Mouse (Mus musculus) midbrain, embryonic 15.5 days (tissue): ENCODE results near the gene Adam15. TPM values are rescaled to one million over a fixed set of nuclear protein-coding genes. Genes with fewer than 3 reads are reported as not detected.

Experiments
- ATAC-seq: fragments of 200-750 bp; cut with Nextera tagmentation; replicated peaks from 2 replicates; pipeline ENCODE4 v1.8.0; 2017; ENCODE audit warnings: moderate TSS enrichment
- H3K27ac ChIP-seq: fragments of 300-500 bp; sonication (generic); 2 replicates; pipeline ENCODE4 v1.5.1; 2015; ENCODE audit warnings: mild to moderate bottlenecking, inconsistent platforms
- H3K27me3 ChIP-seq: fragments of 300-500 bp; sonication (generic); replicated peaks from 2 replicates; pipeline ENCODE4 v1.6.1; 2015; ENCODE audit warnings: inconsistent platforms
- H3K36me3 ChIP-seq: fragments of 300-500 bp; sonication (generic); replicated peaks from 2 replicates; pipeline ENCODE4 v1.6.1; 2015; ENCODE audit warnings: inconsistent platforms
- H3K4me1 ChIP-seq: fragments of 300-500 bp; sonication (generic); 2 replicates; pipeline ENCODE4 v1.6.1; 2015; ENCODE audit warnings: inconsistent platforms
- H3K4me2 ChIP-seq: fragments of 300-500 bp; sonication (generic); 2 replicates; pipeline ENCODE4 v1.6.1; 2015; ENCODE audit warnings: inconsistent platforms, mild to moderate bottlenecking, moderate library complexity
- H3K4me3 ChIP-seq: fragments of 300-500 bp; sonication (generic); 2 replicates; pipeline ENCODE4 v1.5.1; 2015; ENCODE audit warnings: mild to moderate bottlenecking, inconsistent platforms
- H3K9ac ChIP-seq: fragments of 300-500 bp; sonication (generic); 2 replicates; pipeline ENCODE4 v1.6.1; 2015; ENCODE audit warnings: mild to moderate bottlenecking, inconsistent platforms
- H3K9me3 ChIP-seq: fragments of 300-500 bp; sonication (generic); 2 replicates; pipeline ENCODE4 v1.6.1; 2016; ENCODE audit warnings: inconsistent platforms
- WGBS: fragments of 180-500 bp; shearing (Covaris S2); methylation state at CpG from one replicate; pipeline ENCODE4 v1.1.7; 2015; ENCODE audit warnings: mixed read lengths; 5-methylcytosine and 5-hydroxymethylcytosine counted together
- polyA plus RNA-seq: library from polyadenylated mRNA; unstranded; fragments of >200 nt; fragmentation: Nextera tagmentation; extraction: Ambion mirVana; gene quantifications from 2 replicates; pipeline ENCODE4 v1.2.1, GENCODE M21; 2015

Adam15 gene
- polyA plus RNA-seq, 1 experiment from 2014 or later: 59.5 TPM

- no peak overlapping the region for H3K4me3 ChIP-seq
- peaks cover 44% of the 10 kb centered on the region for H3K4me1 ChIP-seq
- 23% methylated on average over 8 of the region's 8 CpGs for WGBS
- ATAC-seq: no peak
- H3K9me3 ChIP-seq: no peaks in the 10 kb centered on the region
- no peaks in the 10 kb centered on the region for H3K36me3 ChIP-seq
- no peak overlapping the region for H3K9ac ChIP-seq
- no peak overlapping the region for H3K27ac ChIP-seq
- no peaks in the 10 kb centered on the region for H3K27me3 ChIP-seq
- H3K4me2 ChIP-seq: no peak overlapping the region
Observed at GRCm38 (mm10) chr3:89339416-89339815, 10.4 kb downstream of the Adam15 start.

- peak within 1 kb of the TSS; percentile 59 for H3K4me3 ChIP-seq
- H3K9me3 ChIP-seq: no peaks in the 10 kb centered on the region
- under 1% methylated on average over 43 of the region's 44 CpGs for WGBS
- H3K27ac ChIP-seq: peak within 1 kb of the TSS; percentile 66
- H3K4me2 ChIP-seq: peak within 1 kb of the TSS; percentile 97
- peak; percentile 59 for ATAC-seq
- H3K4me1 ChIP-seq: peaks cover 47% of the 10 kb centered on the region
- H3K27me3 ChIP-seq: no peaks in the 10 kb centered on the region
- H3K36me3 ChIP-seq: no peaks in the 10 kb centered on the region
- H3K9ac ChIP-seq: peak within 1 kb of the TSS; percentile 69
Observed at GRCm38 (mm10) chr3:89337721-89338578, 11.8 kb downstream of the Adam15 start, which contains the start of gene Efna4. Efna4 (minus strand) TSS chr3:89338028.

GRCm38 (mm10) chr3:89337062-89337720 lies 12.6 kb downstream of the Adam15 start:
- Histone ChIP-seq H3K27me3 (no peaks in the 10 kb centered on the region), H3K36me3 (no peaks in the 10 kb centered on the region), H3K4me2 (peak overlapping the region; percentile 97), H3K4me1 (peaks cover 55% of the 10 kb centered on the region), H3K27ac (peak overlapping the region; percentile 66), H3K9ac (peak overlapping the region; percentile 69), H3K4me3 (peak overlapping the region; percentile 59), H3K9me3 (no peaks in the 10 kb centered on the region)
- ATAC-seq: no peak; the same call in 1 of the 2 replicates
- WGBS: 1% methylated on average over 21 of the region's 21 CpGs

- 0 out of 2 replicates have a peak overlapping the region, but pooled peaks have one; percentile 66 for H3K27ac ChIP-seq
- peak overlapping the region; percentile 97 for H3K4me2 ChIP-seq
- no peaks in the 10 kb centered on the region for H3K36me3 ChIP-seq
- H3K9ac ChIP-seq: no peak overlapping the region
- no peak for ATAC-seq
- 4% methylated on average over 6 of the region's 6 CpGs for WGBS
- peaks cover 62% of the 10 kb centered on the region for H3K4me1 ChIP-seq
- peak overlapping the region; percentile 59 for H3K4me3 ChIP-seq
- no peaks in the 10 kb centered on the region for H3K27me3 ChIP-seq
- no peaks in the 10 kb centered on the region for H3K9me3 ChIP-seq
Observed at GRCm38 (mm10) chr3:89336529-89336928, 13.3 kb downstream of the Adam15 start.

GRCm38 (mm10) chr3:89333053-89333452 lies 16.7 kb downstream of the Adam15 start:
- 55% methylated on average over 11 of the region's 11 CpGs for WGBS
- no peak overlapping the region for H3K4me3 ChIP-seq
- H3K9me3 ChIP-seq: no peaks in the 10 kb centered on the region
- H3K9ac ChIP-seq: no peak overlapping the region
- ATAC-seq: no peak
- no peak overlapping the region for H3K4me2 ChIP-seq
- peaks cover 47% of the 10 kb centered on the region for H3K4me1 ChIP-seq
- H3K36me3 ChIP-seq: no peaks in the 10 kb centered on the region
- 0 out of 2 replicates have a peak overlapping the region, but pooled peaks have one; percentile 2 for H3K27ac ChIP-seq
- no peaks in the 10 kb centered on the region for H3K27me3 ChIP-seq

- Histone ChIP-seq H3K9me3 (no peaks in the 10 kb centered on the region), H3K4me2 (no peak overlapping the region), H3K36me3 (no peaks in the 10 kb centered on the region), H3K4me1 (peaks cover 46% of the 10 kb centered on the region), H3K4me3 (no peak overlapping the region), H3K27ac (peak overlapping the region; percentile 30; the same call in 1 of the 2 replicates), H3K27me3 (no peaks in the 10 kb centered on the region), H3K9ac (no peak overlapping the region)
- WGBS: 18% methylated on average over 12 of the region's 12 CpGs
- peak; percentile 24 for ATAC-seq
Observed at GRCm38 (mm10) chr3:89332476-89332875, 17.3 kb downstream of the Adam15 start.

- ATAC-seq: 0 out of 2 replicates have a peak, but pooled peaks have one; percentile 2
- no peaks in the 10 kb centered on the region for H3K9me3 ChIP-seq
- no peaks in the 10 kb centered on the region for H3K27me3 ChIP-seq
- H3K36me3 ChIP-seq: no peaks in the 10 kb centered on the region
- H3K27ac ChIP-seq: peak overlapping the region; percentile 30; the same call in 1 of the 2 replicates
- H3K4me2 ChIP-seq: no peak overlapping the region
- no peak overlapping the region for H3K4me3 ChIP-seq
- WGBS: 22% methylated on average over 10 of the region's 10 CpGs
- no peak overlapping the region for H3K9ac ChIP-seq
- peaks cover 42% of the 10 kb centered on the region for H3K4me1 ChIP-seq
Observed at GRCm38 (mm10) chr3:89332013-89332412, 17.8 kb downstream of the Adam15 start.

GRCm38 (mm10) chr3:89331561-89331960 lies 18.2 kb downstream of the Adam15 start:
- Histone ChIP-seq H3K27me3 (no peaks in the 10 kb centered on the region), H3K36me3 (no peaks in the 10 kb centered on the region), H3K9ac (no peak overlapping the region), H3K9me3 (no peaks in the 10 kb centered on the region), H3K27ac (no peak overlapping the region), H3K4me2 (no peak overlapping the region), H3K4me3 (no peak overlapping the region), H3K4me1 (peaks cover 38% of the 10 kb centered on the region)
- WGBS: 65% methylated on average over 13 of the region's 13 CpGs
- no peak for ATAC-seq

GRCm38 (mm10) chr3:89330948-89331347 lies 18.8 kb downstream of the Adam15 start:
- Histone ChIP-seq H3K9me3 (no peaks in the 10 kb centered on the region), H3K4me3 (no peak overlapping the region), H3K27me3 (no peaks in the 10 kb centered on the region), H3K27ac (no peak overlapping the region), H3K4me2 (no peak overlapping the region), H3K9ac (no peak overlapping the region), H3K36me3 (no peaks in the 10 kb centered on the region), H3K4me1 (peaks cover 34% of the 10 kb centered on the region)
- 19% methylated on average over 10 of the region's 10 CpGs for WGBS
- ATAC-seq: no peak

GRCm38 (mm10) chr3:89330346-89330745 lies 19.4 kb downstream of the Adam15 start:
- Histone ChIP-seq H3K4me3 (no peak overlapping the region), H3K9me3 (no peaks in the 10 kb centered on the region), H3K36me3 (no peaks in the 10 kb centered on the region), H3K4me2 (no peak overlapping the region), H3K27ac (no peak overlapping the region), H3K27me3 (no peaks in the 10 kb centered on the region), H3K9ac (no peak overlapping the region), H3K4me1 (peaks cover 34% of the 10 kb centered on the region)
- 34% methylated on average over 3 of the region's 3 CpGs for WGBS
- no peak for ATAC-seq

GRCm38 (mm10) chr3:89328623-89329022 lies 21.2 kb downstream of the Adam15 start:
- peaks cover 34% of the 10 kb centered on the region for H3K4me1 ChIP-seq
- H3K9ac ChIP-seq: no peak overlapping the region
- no peaks in the 10 kb centered on the region for H3K27me3 ChIP-seq
- no peaks in the 10 kb centered on the region for H3K36me3 ChIP-seq
- no peak for ATAC-seq
- no peak overlapping the region for H3K4me3 ChIP-seq
- 13% methylated on average over 4 of the region's 4 CpGs for WGBS
- no peak overlapping the region for H3K4me2 ChIP-seq
- no peaks in the 10 kb centered on the region for H3K9me3 ChIP-seq
- H3K27ac ChIP-seq: no peak overlapping the region

- Histone ChIP-seq H3K9ac (no peak overlapping the region), H3K9me3 (no peaks in the 10 kb centered on the region), H3K4me3 (no peak overlapping the region), H3K4me2 (no peak overlapping the region), H3K27me3 (no peaks in the 10 kb centered on the region), H3K36me3 (no peaks in the 10 kb centered on the region), H3K4me1 (peaks cover 25% of the 10 kb centered on the region), H3K27ac (no peak overlapping the region)
- no peak for ATAC-seq
- WGBS: 40% methylated on average over 9 of the region's 9 CpGs
Observed at GRCm38 (mm10) chr3:89327371-89327870, 22.4 kb downstream of the Adam15 start.
